Mouse (Mus musculus) granulocyte monocyte progenitor cell, adult 5-6 weeks (primary cell): ENCODE results near the gene Stard5. TPM values are rescaled to one million over a fixed set of nuclear protein-coding genes. Genes with fewer than 3 reads are reported as not detected.
A peak's percentile ranks its signal among the peaks of the same experiment; 100 is the strongest.

Experiments
- ATAC-seq: replicated peaks from 2 replicates; pipeline ENCODE4 v1.8.0; 2016; ENCODE audit warnings: mild to moderate bottlenecking, moderate TSS enrichment, inconsistent platforms; ENCODE audit not compliant: poor library complexity, severe bottlenecking
- total RNA-seq, 2 experiments: library from RNA; stranded (forward) in 1 of 2; stranded (reverse) in 1 of 2; fragments of 200-712, 200-1000 nt in 1 of 2; fragments of >200 nt in 1 of 2; fragmentation: Nextera tagmentation in 1 of 2; gene quantifications; 2 replicates each; pipeline ENCODE4 v1.2.3; 2014 to 2017

Stard5 gene
- total RNA-seq, 2 experiments from 2014 or later: 8.5 to 9.7 TPM

DNA sequence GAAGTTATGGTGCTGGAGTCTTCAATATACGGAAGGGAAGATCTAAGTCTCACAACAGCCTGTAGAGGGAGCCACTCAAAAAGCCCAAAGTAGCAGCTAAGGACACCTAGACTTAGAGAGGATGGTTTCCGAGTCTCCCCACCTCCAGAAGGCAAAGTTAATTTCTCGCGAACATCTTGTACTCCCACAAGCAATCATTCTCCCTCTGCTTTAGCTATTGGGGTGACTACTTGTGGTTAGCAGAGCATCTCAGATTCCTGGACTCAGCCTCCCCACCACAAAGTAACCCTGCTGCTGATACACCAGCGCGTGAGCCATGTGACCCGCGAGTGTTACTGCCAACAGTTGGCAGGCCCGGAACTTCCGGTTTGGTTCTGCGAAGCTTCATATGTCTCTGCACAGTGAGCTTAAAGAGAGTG is 28.5 kb downstream of the Stard5 start:
- no peak for ATAC-seq

DNA sequence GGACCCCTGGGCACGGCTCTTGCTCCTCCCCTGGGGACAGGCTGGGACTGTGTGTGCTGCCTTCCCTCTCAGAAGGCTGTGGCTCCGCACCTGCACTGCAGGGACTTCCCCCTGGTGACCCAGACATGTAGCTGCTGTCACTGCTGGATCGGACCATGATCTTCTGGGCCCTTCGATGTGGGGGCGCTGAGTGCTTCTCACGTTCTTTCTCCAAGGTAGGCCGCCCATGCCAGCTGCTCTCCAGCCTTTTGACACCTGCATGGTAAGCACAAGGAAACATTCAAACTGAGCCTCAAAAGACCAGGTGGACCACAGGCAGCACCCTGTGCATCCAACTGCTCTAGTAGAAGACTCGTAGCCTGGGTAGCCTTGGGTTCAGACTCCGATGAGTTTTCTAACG is 29.3 kb downstream of the Stard5 start:
- no peak for ATAC-seq

DNA sequence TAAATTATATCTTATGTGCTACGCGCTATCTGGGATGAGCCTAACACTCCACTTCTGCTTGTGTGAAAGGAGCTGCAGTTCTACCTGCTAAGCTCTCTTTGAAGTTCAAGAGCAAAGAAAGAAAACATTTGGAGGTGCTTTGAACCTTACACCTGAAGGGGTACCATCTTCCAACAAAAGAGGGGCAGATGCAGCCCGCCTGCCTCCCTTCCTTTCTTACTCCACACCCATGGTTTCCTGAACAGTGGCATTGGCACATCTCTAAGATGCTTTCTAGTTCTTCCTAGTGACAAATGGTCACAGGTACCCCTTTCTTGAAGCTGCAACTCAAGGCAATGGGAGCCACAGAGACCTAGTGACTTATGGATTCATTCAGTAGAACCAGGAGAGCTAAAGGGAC is 30.0 kb downstream of the Stard5 start:
- no peak for ATAC-seq

DNA sequence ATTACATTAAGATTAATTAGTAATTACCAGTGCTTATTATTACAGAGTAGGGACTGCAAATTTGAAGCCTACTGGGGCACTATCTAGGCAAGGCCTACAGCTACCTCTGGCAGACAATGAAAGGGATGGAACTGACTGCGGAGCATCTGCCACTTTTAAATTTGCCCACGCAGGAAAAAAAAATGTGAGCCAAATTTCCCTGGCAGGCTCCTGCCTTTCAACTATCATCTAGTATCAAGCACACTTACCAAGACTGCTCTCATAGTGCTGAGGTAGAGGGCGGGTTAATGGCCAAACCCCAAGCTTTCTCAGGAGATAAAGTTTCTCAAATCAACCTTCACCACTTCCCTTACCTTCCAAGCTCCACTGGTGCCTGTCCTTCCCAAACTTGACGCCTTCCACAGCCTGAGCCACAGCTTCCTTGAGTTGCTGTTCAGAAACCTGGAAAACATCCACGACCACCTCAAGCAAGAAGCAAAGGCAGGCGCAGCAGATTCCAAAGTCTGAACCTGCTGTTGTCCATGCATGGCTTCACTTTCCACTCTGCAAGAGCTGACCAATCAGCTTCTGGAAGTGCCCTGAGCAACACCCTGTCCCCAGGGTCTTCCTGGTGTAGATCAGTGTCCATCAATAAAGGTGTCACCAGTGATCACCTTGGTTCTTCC is 31.1 kb downstream of the Stard5 start:
- ATAC-seq: no peak

DNA sequence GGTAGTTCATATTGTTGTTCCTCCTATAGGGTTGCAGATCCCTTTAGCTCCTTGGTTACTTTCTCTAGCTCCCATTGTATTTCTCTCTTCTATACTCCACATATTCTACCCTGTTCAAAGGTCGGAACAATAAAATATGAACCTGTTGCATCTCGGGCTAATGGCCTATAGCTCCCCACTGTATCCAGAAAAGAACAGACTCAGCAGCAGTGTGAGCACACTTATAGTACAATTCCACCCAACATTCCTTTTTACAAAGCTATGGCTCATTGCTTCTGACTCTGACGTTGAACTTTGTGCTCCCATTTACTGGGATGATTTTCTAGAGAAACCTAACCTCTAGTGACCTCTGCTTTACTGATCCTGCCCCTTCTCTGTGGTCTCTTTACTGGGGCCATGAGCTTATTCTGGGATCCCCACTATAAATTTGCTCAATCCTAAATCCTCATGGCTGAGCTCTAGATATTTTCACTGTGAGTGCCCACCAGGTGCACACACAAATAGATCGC is 34.4 kb downstream of the Stard5 start:
- no peak for ATAC-seq

DNA sequence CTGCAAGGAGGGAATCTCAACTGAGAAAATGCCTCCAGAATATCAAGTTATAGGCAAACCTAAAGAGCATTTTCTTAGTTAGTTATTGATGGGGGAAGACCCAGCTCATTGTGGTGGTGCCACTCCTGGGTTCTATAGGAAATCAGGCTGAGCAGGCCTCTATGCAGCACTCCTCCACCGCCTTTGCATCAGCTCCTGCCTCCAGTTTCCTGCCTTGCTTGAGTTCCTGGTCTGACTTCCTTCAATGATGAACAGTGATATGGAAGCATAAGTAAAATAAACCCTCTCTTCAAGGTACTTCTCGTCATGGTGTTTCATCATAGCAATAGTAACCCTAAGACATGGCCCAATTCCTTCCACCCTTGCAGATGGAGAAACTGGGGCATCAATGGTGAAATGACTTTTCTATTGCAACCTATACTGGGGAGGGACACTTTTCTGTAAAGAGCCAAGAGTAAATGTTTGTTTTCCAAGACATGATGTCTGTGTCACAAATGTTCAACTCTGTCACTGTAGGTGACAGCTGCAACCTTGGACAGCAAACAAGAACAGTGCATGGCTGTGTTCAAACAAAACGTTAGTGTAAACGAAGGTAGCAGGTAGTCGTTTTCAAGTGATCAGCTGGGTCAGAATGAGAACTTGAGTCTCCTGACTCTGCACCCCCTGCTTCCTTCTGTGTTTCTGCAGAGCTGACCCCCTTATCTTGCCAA is 36.3 kb downstream of the Stard5 start:
- peak; percentile 57 for ATAC-seq

DNA sequence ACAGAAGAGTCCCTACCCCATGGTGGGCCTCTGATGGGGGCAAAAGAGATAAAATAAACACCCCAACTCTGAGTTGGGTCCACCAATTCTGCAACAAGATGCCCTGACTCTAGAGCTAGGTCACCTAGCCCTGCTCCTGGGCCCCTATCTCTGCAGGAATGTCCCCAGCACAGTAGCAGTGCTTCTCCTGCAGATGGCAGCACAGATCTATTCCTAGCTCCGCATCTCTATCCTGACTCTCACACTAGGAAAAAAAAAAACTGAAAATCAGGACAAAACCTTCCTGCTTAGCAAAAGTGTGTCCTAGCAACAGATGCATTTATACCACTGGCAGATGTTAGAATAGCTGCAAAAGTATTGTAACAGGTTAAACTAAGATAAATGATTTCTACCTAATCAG is 37.0 kb downstream of the Stard5 start:
- ATAC-seq: peak; percentile 69

DNA sequence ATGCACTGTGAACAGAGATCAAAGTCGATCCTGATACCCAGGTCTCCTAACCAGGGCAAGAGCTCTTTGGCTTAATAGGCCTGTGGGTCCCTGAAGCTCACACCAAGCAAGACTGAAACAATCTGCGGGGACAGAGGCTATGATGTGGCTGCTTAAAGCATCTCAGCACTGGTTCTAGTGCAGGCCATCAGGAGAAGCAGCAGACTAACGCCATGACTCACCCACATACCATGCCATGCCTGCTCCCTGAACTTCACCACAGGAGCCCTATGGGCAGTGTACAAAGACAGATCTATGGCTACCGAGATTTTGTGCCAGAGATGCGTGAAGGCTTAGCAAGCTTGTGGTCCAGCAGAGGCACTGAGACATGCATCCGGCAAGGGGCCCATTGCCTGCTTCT is 39.8 kb downstream of the Stard5 start:
- no peak for ATAC-seq

DNA sequence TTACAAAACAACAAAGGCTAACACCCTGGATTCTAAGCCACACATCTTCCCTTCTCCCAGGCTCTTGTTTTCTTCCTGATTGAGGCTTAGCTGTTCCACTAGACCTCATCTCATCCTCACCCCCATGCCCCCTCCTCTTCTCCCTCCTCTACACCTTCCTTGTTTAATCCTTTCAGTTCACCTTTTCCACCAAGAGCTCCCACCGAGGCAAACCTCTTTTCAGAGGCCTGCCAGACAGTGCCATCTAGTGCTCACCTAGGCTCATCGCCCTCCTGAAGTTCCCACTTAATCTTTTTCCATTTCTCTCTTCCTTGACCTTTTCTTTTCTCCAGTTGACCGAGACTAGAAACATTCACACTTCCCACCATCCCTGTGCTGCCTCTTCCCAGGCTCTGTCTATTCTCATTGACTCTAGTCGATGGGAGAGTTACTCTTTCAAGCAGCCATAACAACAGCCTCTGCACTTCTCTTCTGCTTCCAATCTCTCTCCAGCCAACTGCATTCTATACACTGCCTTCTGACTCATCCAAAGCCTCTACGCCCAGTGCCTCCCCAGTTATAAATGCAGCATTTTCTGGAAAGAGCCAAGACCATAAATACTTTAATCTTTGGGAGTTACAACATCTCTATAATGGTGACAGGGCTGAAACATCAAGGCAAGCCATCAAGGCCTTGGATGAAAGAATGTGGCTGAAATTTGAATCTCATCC is 43.9 kb downstream of the Stard5 start:
- ATAC-seq: peak; percentile 62

DNA sequence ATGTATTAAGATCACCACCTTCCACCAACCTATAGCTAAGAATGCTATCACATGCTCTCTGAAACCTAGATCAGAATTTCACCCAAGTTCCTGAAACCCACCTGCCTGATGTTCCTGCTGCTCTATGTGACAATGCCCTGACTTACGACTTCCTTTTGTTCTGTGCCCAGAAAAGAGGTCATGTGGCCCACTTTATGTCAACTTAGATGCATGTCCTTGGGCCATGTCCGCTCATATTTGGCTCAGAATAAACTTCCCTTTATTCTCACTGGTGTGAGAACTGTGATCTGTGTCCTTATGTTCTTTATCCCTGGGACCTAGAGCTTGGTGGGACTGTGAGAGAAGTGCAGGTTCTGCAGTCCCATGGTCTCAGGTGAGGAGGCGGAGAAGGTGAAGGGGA is 45.5 kb downstream of the Stard5 start:
- ATAC-seq: no peak; the same call in 1 of the 2 replicates

DNA sequence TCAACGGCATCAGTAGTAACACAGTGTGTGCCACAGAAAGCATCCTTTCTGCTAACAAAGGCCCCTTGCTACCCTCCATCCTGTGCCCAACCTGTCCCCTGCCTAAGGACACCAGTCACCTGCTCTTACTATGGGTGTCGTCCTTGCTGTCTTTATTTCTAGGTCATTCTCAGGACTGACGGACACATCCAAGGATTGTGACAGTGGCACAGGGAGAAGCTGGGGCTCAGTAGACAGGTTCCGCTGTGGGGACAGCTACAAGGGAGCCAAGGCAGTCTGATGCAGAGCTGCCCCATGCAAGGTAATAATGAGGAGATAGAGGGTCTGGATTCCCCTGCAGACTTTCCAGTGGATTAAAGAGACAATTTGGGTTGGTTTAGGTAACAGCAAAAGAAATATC is 46.7 kb downstream of the Stard5 start:
- no peak for ATAC-seq

DNA sequence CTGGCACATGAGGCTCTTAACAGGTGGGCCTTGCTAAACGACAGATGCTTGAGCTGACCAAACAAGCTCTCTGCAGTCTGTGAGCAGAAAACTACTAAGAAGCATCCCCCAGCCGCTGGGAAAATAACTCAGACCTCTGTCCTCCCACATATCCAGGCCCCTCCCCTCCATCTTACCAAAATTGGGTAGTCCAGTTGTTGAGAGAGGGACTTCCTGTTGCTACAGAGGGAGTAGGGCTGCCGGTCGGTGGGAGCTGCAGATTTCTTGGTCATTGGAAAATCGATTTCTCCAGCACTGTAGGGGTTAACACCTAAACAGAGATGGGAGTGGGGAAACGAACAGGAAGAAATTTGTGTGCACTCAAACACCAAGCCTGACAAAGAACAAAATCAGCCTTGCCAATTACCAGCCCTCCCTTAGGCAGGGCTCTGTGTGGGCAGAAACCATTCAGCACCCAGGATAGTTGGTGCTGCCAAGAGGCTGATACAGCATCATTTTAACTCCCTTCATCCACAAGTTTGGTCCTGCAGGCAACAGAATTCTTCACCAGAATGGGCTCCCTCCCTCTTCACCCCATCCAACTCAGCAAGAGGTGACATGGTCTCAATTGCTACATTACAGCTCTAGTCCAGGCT is 51.0 kb downstream of the Stard5 start:
- ATAC-seq: peak; percentile 64

DNA sequence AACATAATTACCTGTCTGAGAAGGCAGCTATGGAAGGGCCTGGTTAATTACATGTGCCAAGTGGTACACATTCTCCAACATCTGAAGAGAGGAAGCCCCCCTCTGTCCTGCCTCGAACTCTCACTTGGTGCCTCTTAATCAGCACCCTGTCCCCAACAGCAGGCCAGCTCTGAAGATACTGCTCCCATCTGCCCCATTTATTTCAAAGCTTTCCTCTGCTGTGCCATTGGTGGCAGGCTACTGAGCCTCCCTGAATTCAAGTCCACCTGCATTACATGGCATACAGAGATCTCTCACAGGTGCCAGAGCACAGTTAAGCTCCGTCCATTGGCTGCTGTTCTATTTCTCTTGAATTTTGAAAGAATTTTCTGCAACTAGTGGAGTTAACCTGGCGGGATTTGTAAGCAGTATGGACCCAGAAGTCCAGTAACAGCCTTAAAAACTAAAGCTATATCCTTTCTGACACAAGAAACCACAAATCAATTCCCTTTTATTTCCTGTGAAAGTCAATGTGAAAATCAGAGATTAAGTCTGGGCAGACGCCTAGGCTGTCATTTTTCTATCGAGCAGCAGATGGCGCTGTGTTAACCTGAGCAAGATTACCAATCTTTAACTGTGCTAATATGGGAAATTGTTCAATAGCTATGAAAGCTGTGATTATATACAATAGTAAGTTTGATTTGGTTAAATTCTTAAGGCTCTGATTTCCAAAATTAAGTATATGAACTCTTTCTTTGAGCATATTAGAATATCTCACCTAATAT is 63.9 kb downstream of the Stard5 start:
- peak; percentile 75 for ATAC-seq

DNA sequence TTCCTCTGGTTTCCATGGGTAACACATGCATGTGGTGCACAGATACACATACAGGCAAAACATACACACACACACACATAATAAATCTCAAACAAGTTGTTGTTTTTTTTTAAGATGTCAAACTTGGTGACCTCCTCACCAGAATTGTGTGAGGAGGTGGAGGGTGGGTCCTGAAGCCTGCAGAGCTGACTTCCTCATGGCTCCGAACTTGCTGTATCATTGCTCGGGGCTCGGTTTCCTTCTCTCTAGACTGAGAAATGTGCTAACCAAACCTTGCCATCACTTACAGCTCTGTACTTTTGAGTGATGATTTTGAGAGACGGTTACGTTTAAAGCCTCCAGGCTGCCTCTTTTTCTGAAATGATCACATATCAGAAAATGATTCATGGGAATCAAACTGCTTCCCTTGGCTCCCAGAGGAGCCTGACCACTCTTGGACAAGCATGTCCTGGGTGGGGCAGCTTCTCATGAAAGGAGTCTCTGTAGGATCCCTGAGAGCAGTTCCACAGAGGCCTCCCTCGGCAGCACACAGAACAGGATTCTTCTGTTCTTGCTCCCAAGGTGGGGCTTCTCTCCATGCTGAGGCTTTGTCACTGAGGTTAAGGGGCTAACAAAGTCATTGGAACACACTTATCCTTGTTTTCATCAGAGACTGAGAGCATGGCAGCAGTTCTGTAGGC is 67.4 kb downstream of the Stard5 start:
- peak; percentile 90 for ATAC-seq

Other genes starting within 250 kb of the Stard5 start
- gene Tmc3, start 47.0 kb upstream of the Stard5 start, total RNA-seq (2014; fragmentation: Nextera tagmentation): not detected in 2 replicates
- gene Tmc3, start 47.0 kb upstream of the Stard5 start, total RNA-seq (2017): 0.04 TPM in 1 of 2 replicates, not detected in the other
- 43.0 and 52.2 TPM in 2 replicates for gene Il16, start 113.8 kb downstream of the Stard5 start, total RNA-seq (2014; fragmentation: Nextera tagmentation)
- gene Il16, start 113.8 kb downstream of the Stard5 start, total RNA-seq (2017): 66.4 and 71.5 TPM in 2 replicates
- not detected in 2 replicates for gene Cfap161, start 162.9 kb downstream of the Stard5 start, total RNA-seq (2014; fragmentation: Nextera tagmentation)
- not detected in 2 replicates for gene Cfap161, start 162.9 kb downstream of the Stard5 start, total RNA-seq (2017)